8 mouse cellular contexts compared by ENCODE assay signal in the genomic region with DNA sequence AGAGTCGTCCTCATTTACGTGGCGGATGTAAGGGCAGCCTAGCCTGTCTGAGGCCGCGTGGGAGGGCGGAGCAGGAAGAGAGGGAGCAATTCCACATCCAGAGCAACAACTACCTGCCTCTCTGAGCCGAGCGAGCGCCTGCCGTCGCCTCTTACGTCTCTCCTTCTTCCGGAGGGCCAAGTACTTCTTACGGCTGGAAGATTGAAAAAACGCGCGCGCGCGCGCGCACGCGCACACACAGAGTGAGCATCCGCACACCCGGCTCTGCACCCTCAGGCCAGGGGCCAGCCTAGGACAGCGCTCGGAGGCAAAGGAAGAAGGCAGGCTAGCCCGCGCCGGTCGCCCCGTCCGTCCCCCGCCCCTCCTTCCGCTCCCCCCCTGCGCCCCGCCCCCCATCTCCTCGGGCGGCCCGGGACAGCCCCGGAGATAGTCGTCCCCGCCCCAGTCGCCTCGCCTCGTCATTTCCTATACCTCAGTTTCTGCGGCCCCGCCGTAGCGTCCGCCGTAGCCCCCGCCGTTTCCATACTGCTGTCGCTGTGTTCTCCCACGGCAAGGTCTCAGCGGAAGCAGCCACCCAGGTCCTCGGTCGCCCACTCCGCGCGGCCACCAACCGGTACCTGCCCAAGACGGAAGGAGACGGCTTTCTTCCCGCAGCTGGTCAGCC. TPM values are rescaled to one million over a fixed set of nuclear protein-coding genes. Genes with fewer than 3 reads are reported as not detected.
DNase-seq lines count a peak whose midpoint lies in the region; ATAC-seq and TF ChIP-seq lines count a peak whose summit lies in the region.

No protein-coding gene starts in this region.

- H3K36me3 ChIP-seq in embryonic facial prominence, embryonic 12.5 days: 0 out of 2 replicates have a peak, but pooled peaks cover 3% of the 10 kb centered on the region
- H3K36me3 ChIP-seq in heart, embryonic 10.5 days: peaks cover 21% of the 10 kb centered on the region
- peaks cover 18% of the 10 kb centered on the region; the same call in 1 of the 2 replicates for H3K36me3 ChIP-seq in kidney, embryonic 16.5 days (ENCODE audit: insufficient read depth, low read length)
- peaks cover 14% of the 10 kb centered on the region; the same call in 1 of the 2 replicates for H3K36me3 ChIP-seq in lung, embryonic 15.5 days
- peaks cover 3% of the 10 kb centered on the region; the same call in 1 of the 2 replicates for H3K36me3 ChIP-seq in neural tube, embryonic 15.5 days

- peak overlapping the region; percentile 99 for H3K27ac ChIP-seq in bone marrow, adult 2 months (ENCODE audit: control insufficient read depth, insufficient read depth, low read depth, low read length, poor library complexity)
- H3K27ac ChIP-seq in embryonic facial prominence, embryonic 12.5 days: peak overlapping the region; percentile 98
- peak overlapping the region; percentile 96 for H3K27ac ChIP-seq in heart, embryonic 10.5 days
- H3K27ac ChIP-seq in kidney, embryonic 16.5 days (ENCODE audit: low read length): peak overlapping the region; percentile 99
- H3K27ac ChIP-seq in lung, embryonic 15.5 days: peak overlapping the region; percentile 99
- H3K27ac ChIP-seq in neural tube, embryonic 15.5 days (replicated peaks): peak overlapping the region; percentile 96

- H3K27me3 ChIP-seq in embryonic facial prominence, embryonic 12.5 days: no peaks in the 10 kb centered on the region
- no peaks in the 10 kb centered on the region for H3K27me3 ChIP-seq in heart, embryonic 10.5 days (ENCODE audit: insufficient read depth, poor library complexity, severe bottlenecking)
- H3K27me3 ChIP-seq in kidney, embryonic 16.5 days (ENCODE audit: insufficient read depth, low read length): peaks cover 5% of the 10 kb centered on the region; the same call in 1 of the 2 replicates
- H3K27me3 ChIP-seq in lung, embryonic 15.5 days: no peaks in the 10 kb centered on the region
- H3K27me3 ChIP-seq in neural tube, embryonic 15.5 days (replicated peaks): 0 out of 2 replicates have a peak, but pooled peaks cover 3% of the 10 kb centered on the region

- H3K9ac ChIP-seq in embryonic facial prominence, embryonic 12.5 days: peak overlapping the region; percentile 65
- H3K9ac ChIP-seq in kidney, embryonic 16.5 days (replicated peaks; ENCODE audit: low read length): peak overlapping the region; percentile 85
- H3K9ac ChIP-seq in lung, embryonic 15.5 days: peak overlapping the region; percentile 73
- H3K9ac ChIP-seq in neural tube, embryonic 15.5 days (replicated peaks): peak overlapping the region; percentile 81

- H3K4me2 ChIP-seq in embryonic facial prominence, embryonic 12.5 days (replicated peaks): peak overlapping the region; percentile 53
- H3K4me2 ChIP-seq in kidney, embryonic 16.5 days (replicated peaks; ENCODE audit: low read depth, low read length): peak overlapping the region; percentile 60
- peak overlapping the region; percentile 55 for H3K4me2 ChIP-seq in lung, embryonic 15.5 days
- H3K4me2 ChIP-seq in neural tube, embryonic 15.5 days: peak overlapping the region; percentile 59

- TF ChIP-seq CTCF in bone marrow, adult 2 months (IDR thresholded peaks at IDR 0.05; ENCODE audit: control insufficient read depth, insufficient read depth, low read length): no peak

- no peaks in the 10 kb centered on the region for H3K9me3 ChIP-seq in embryonic facial prominence, embryonic 12.5 days
- no peaks in the 10 kb centered on the region for H3K9me3 ChIP-seq in heart, embryonic 10.5 days
- H3K9me3 ChIP-seq in kidney, embryonic 16.5 days (ENCODE audit: low read length): no peaks in the 10 kb centered on the region; the same call in 1 of the 2 replicates
- H3K9me3 ChIP-seq in lung, embryonic 15.5 days: no peaks in the 10 kb centered on the region
- no peaks in the 10 kb centered on the region for H3K9me3 ChIP-seq in neural tube, embryonic 15.5 days (replicated peaks)

- WGBS in bone marrow, adult 2 months: 10% methylated on average over 39 of the region's 67 CpGs
- 25% methylated on average over 58 of the region's 67 CpGs for WGBS in embryonic facial prominence, embryonic 12.5 days
- 14% methylated on average over 61 of the region's 67 CpGs for WGBS in heart, embryonic 10.5 days
- 30% methylated on average over 44 of the region's 67 CpGs for WGBS in kidney, embryonic 16.5 days
- 25% methylated on average over 43 of the region's 67 CpGs for WGBS in lung, embryonic 15.5 days
- WGBS in neural tube, embryonic 15.5 days: 18% methylated on average over 37 of the region's 67 CpGs

- peak; percentile 85 for DNase-seq in heart, embryonic 10.5 days (ENCODE audit: low spot score)
- DNase-seq in testis, postnatal 10 days (ENCODE audit: low spot score): peak; percentile 77

- TF ChIP-seq POLR2A in bone marrow, adult 2 months (IDR thresholded peaks at IDR 0.05; ENCODE audit: borderline replicate concordance, control insufficient read depth, low read depth, low read length): peak; percentile 18; the same call in 1 of the 2 replicates

- ATAC-seq in CD4-positive, CD25-positive, alpha-beta regulatory T cell, adult 4 months: peak; percentile 73
- peak; percentile 91 for ATAC-seq in embryonic facial prominence, embryonic 12.5 days (ENCODE audit: insufficient number of reproducible peaks, insufficient read depth, low FRiP score, low TSS enrichment)
- ATAC-seq in kidney, embryonic 16.5 days (ENCODE audit: low FRiP score, low TSS enrichment): peak; percentile 94
- ATAC-seq in lung, embryonic 15.5 days (ENCODE audit: borderline replicate concordance, extremely low read depth, low FRiP score, low TSS enrichment): peak; percentile 94
- peak; percentile 95 for ATAC-seq in neural tube, embryonic 15.5 days (ENCODE audit: low FRiP score)

- no peaks in the 10 kb centered on the region for H3K4me1 ChIP-seq in bone marrow, adult 2 months (ENCODE audit: control insufficient read depth, insufficient read depth, low read length)
- no peaks in the 10 kb centered on the region for H3K4me1 ChIP-seq in embryonic facial prominence, embryonic 12.5 days
- no peaks in the 10 kb centered on the region for H3K4me1 ChIP-seq in heart, embryonic 10.5 days
- 0 out of 2 replicates have a peak, but pooled peaks cover 3% of the 10 kb centered on the region for H3K4me1 ChIP-seq in kidney, embryonic 16.5 days (ENCODE audit: insufficient read depth, low read length)
- H3K4me1 ChIP-seq in lung, embryonic 15.5 days: peaks cover 3% of the 10 kb centered on the region; the same call in 1 of the 2 replicates
- peaks cover 8% of the 10 kb centered on the region for H3K4me1 ChIP-seq in neural tube, embryonic 15.5 days

- H3K4me3 ChIP-seq in bone marrow, adult 2 months (replicated peaks; ENCODE audit: control insufficient read depth, low read depth, low read length): peak overlapping the region; percentile 98
- H3K4me3 ChIP-seq in embryonic facial prominence, embryonic 12.5 days: peak overlapping the region; percentile 57
- peak overlapping the region; percentile 72 for H3K4me3 ChIP-seq in heart, embryonic 10.5 days
- peak overlapping the region; percentile 74 for H3K4me3 ChIP-seq in kidney, embryonic 16.5 days (ENCODE audit: low read length)
- peak overlapping the region; percentile 69 for H3K4me3 ChIP-seq in lung, embryonic 15.5 days
- H3K4me3 ChIP-seq in neural tube, embryonic 15.5 days (replicated peaks): peak overlapping the region; percentile 66

RNA-seq across cellular contexts. Expression of gene Zrsr2, which starts 0.5 kb away (rescaled TPM):
- polyA plus RNA-seq in CD4-positive, CD25-positive, alpha-beta regulatory T cell, adult 4 months (2017; shearing (Covaris generic)): 10 to 100 TPM; 39.8 to 45.1 TPM
- 52.8 and 63.6 TPM in 2 replicates for polyA plus RNA-seq in bone marrow, adult 2 months (2011; ENCODE audit: insufficient read depth, insufficient read length, low replicate concordance, missing spikeins)
- 82.9 and 86.8 TPM in 2 replicates for polyA plus RNA-seq in embryonic facial prominence, embryonic 12.5 days (2016; fragmentation: Nextera tagmentation; extraction: Ambion mirVana)
- polyA plus RNA-seq in heart, embryonic 10.5 days (2016; fragmentation: Nextera tagmentation; extraction: Ambion mirVana): 36.6 and 53.0 TPM in 2 replicates
- 49.1 and 59.8 TPM in 2 replicates for polyA plus RNA-seq in kidney, embryonic 16.5 days (2015; fragmentation: Nextera tagmentation; extraction: Ambion mirVana)
- polyA plus RNA-seq in lung, embryonic 15.5 days (2015; fragmentation: Nextera tagmentation; extraction: Ambion mirVana): 52.1 and 52.6 TPM in 2 replicates
- polyA plus RNA-seq in neural tube, embryonic 15.5 days (2015; fragmentation: Nextera tagmentation; extraction: Ambion mirVana): 57.7 and 62.5 TPM in 2 replicates

RNA-seq across cellular contexts. Expression of gene Ap1s2, which starts 49.1 kb away (rescaled TPM):
- 10 to 100 TPM; 15.3 to 22.9 TPM for polyA plus RNA-seq in CD4-positive, CD25-positive, alpha-beta regulatory T cell, adult 4 months (2017; shearing (Covaris generic))
- polyA plus RNA-seq in bone marrow, adult 2 months (2011; ENCODE audit: insufficient read depth, insufficient read length, low replicate concordance, missing spikeins): 6.6 and 24.8 TPM in 2 replicates
- 23.2 and 23.3 TPM in 2 replicates for polyA plus RNA-seq in embryonic facial prominence, embryonic 12.5 days (2016; fragmentation: Nextera tagmentation; extraction: Ambion mirVana)
- 19.3 and 23.6 TPM in 2 replicates for polyA plus RNA-seq in heart, embryonic 10.5 days (2016; fragmentation: Nextera tagmentation; extraction: Ambion mirVana)
- 19.8 and 22.3 TPM in 2 replicates for polyA plus RNA-seq in kidney, embryonic 16.5 days (2015; fragmentation: Nextera tagmentation; extraction: Ambion mirVana)
- polyA plus RNA-seq in lung, embryonic 15.5 days (2015; fragmentation: Nextera tagmentation; extraction: Ambion mirVana): 22.3 and 23.2 TPM in 2 replicates
- polyA plus RNA-seq in neural tube, embryonic 15.5 days (2015; fragmentation: Nextera tagmentation; extraction: Ambion mirVana): 127 and 156 TPM in 2 replicates

Comparison
In these comparisons a context has a peak if more than half of its experiments do, and no peak if none do; other contexts are left out.
1. Peak in every context shown above with its lines: DNase-seq, ATAC-seq, H3K4me3 ChIP-seq and H3K27ac ChIP-seq.